Comparison of ENCODE assay signal across 28 mouse cellular contexts in genomic region chr2:153325706-153326376, GRCm38 (mm10). TPM values are rescaled to one million over a fixed set of nuclear protein-coding genes. Genes with fewer than 3 reads are reported as not detected.
DNase-seq lines count a peak whose midpoint lies in the region; ATAC-seq lines count a peak whose summit lies in the region.
"Had no signal": no experiment of that assay in that cellular context is flagged by ENCODE, and none has a peak within 500 bp of the region (broad histone marks: within the 10 kb centered on the region; RNA-seq: fewer than 3 reads in every experiment).

No protein-coding gene starts in this region.

- no peaks in the 10 kb centered on the region for H3K9me3 ChIP-seq in forebrain, embryonic 11.5 days (ENCODE audit: control insufficient read depth, low read length)
- H3K9me3 ChIP-seq: embryonic facial prominence, embryonic 10.5 days; forebrain, embryonic 10.5 days; hindbrain, embryonic 15.5 days; limb, embryonic 12.5 days; liver, embryonic 12.5 days; megakaryocyte, embryonic 14.5 days had no signal

- H3K4me1 ChIP-seq in forebrain, embryonic 11.5 days (replicated peaks; ENCODE audit: control insufficient read depth, insufficient read depth, low read length): no peaks in the 10 kb centered on the region
- H3K4me1 ChIP-seq: embryonic facial prominence, embryonic 10.5 days; forebrain, embryonic 10.5 days; hindbrain, embryonic 15.5 days; limb, embryonic 12.5 days; liver, embryonic 12.5 days had no signal

- H3K27ac ChIP-seq in forebrain, embryonic 11.5 days (ENCODE audit: low read depth, low read length): no peak overlapping the region
- H3K27ac ChIP-seq: embryonic facial prominence, embryonic 10.5 days; forebrain, embryonic 10.5 days; hindbrain, embryonic 15.5 days; limb, embryonic 12.5 days; liver, embryonic 12.5 days had no signal

- no peak overlapping the region for H3K9ac ChIP-seq in forebrain, embryonic 11.5 days (ENCODE audit: low read length)
- H3K9ac ChIP-seq: forebrain, postnatal 0 days; hindbrain, embryonic 15.5 days; limb, embryonic 12.5 days; liver, embryonic 12.5 days had no signal

- ATAC-seq in CD4-positive, CD25-positive, alpha-beta regulatory T cell, adult 4 months: peak; percentile 80
- peak; percentile 70 for ATAC-seq in inflammation-experienced regulatory T-cells, adult 6 months
- no peak for ATAC-seq in forebrain, embryonic 11.5 days (replicated peaks; ENCODE audit: low FRiP score)
- ATAC-seq: forebrain, postnatal 0 days; intestine, embryonic 16.5 days; liver, embryonic 12.5 days; midbrain, embryonic 16.5 days; Patski had no signal

- WGBS in forebrain, embryonic 11.5 days: 90% methylated on average over 9 of the region's 9 CpGs

- DNase-seq in A20 (ENCODE audit: low read depth, low spot score): peak; percentile 41
- peak; percentile 48 for DNase-seq in thymus, postnatal 0 days (ENCODE audit: low spot score)
- DNase-seq in lung, postnatal 36 days: no peak
- DNase-seq in adrenal gland, postnatal 36 days: no peak
- DNase-seq in forebrain, embryonic 11.5 days (ENCODE audit: low spot score): no peak
- no peak for DNase-seq in cerebellum, adult 11-12 months
- DNase-seq: adrenal gland, adult 8-10 months; cerebellum, adult 8-10 months; forebrain, postnatal 0 days; gastrocnemius, postnatal 14 days; heart, adult 11 months; kidney, postnatal 25 days; layer of hippocampus, postnatal 36 days; lung, adult 18-20 months; lung, postnatal 10 days; right cerebral cortex, postnatal 14 days had no signal

- no peak overlapping the region for H3K4me3 ChIP-seq in forebrain, embryonic 11.5 days (ENCODE audit: low read depth, low read length)
- H3K4me3 ChIP-seq: embryonic facial prominence, embryonic 10.5 days; forebrain, embryonic 10.5 days; hindbrain, embryonic 15.5 days; limb, embryonic 12.5 days; liver, embryonic 12.5 days; megakaryocyte, embryonic 14.5 days had no signal

- H3K27me3 ChIP-seq in forebrain, embryonic 11.5 days (ENCODE audit: control insufficient read depth, insufficient read depth, low read length): no peaks in the 10 kb centered on the region
- H3K27me3 ChIP-seq: hindbrain, embryonic 15.5 days; limb, embryonic 12.5 days; liver, embryonic 12.5 days; megakaryocyte, embryonic 14.5 days; Patski had no signal

- H3K4me2 ChIP-seq in forebrain, embryonic 11.5 days (ENCODE audit: low read depth, low read length, severe bottlenecking): no peak overlapping the region
- H3K4me2 ChIP-seq: heart, embryonic 11.5 days; hindbrain, embryonic 15.5 days; limb, embryonic 12.5 days; liver, embryonic 12.5 days had no signal

- peaks cover 3% of the 10 kb centered on the region; the same call in 1 of the 2 replicates for H3K36me3 ChIP-seq in forebrain, embryonic 11.5 days (ENCODE audit: control insufficient read depth, insufficient read depth, low read length)

RNA-seq across cellular contexts. Expression of gene Asxl1, which starts 19.8 kb away (rescaled TPM):
- 10 to 100 TPM; 12.3 to 20.9 TPM for polyA plus RNA-seq in CD4-positive, CD25-positive, alpha-beta regulatory T cell, adult 4 months (2017; shearing (Covaris generic))
- polyA plus RNA-seq in inflammation-experienced regulatory T-cells, adult 6 months (2017; shearing (Covaris generic)): 10 to 100 TPM; 15.0 to 16.6 (median 15.9) TPM
- polyA plus RNA-seq in thymus, postnatal 0 days (2015; fragmentation: Nextera tagmentation; extraction: Ambion mirVana): 13.3 and 15.6 TPM in 2 replicates
- 10 to 100 TPM; 22.7 to 31.8 TPM for total RNA-seq in adrenal gland, postnatal 36 days (2021)
- polyA plus RNA-seq in forebrain, embryonic 11.5 days (2014; fragmentation: Nextera tagmentation; extraction: Ambion mirVana): 25.4 TPM in 2 replicates

RNA-seq across cellular contexts. Expression of gene Kif3b, which starts 34.6 kb away (rescaled TPM):
- 10 to 100 TPM; 11.2 to 13.0 TPM for polyA plus RNA-seq in CD4-positive, CD25-positive, alpha-beta regulatory T cell, adult 4 months (2017; shearing (Covaris generic))
- polyA plus RNA-seq in inflammation-experienced regulatory T-cells, adult 6 months (2017; shearing (Covaris generic)): 10 to 100 TPM in 2 of 3 experiments, 1 to 10 TPM in 1; 8.5 to 13.3 (median 11.6) TPM
- polyA plus RNA-seq in thymus, postnatal 0 days (2015; fragmentation: Nextera tagmentation; extraction: Ambion mirVana): 6.5 and 7.3 TPM in 2 replicates
- 10 to 100 TPM; 27.7 to 31.1 TPM for total RNA-seq in adrenal gland, postnatal 36 days (2021)
- polyA plus RNA-seq in forebrain, embryonic 11.5 days (2014; fragmentation: Nextera tagmentation; extraction: Ambion mirVana): 7.1 and 7.4 TPM in 2 replicates

Comparison
In these comparisons a context has a peak if more than half of its experiments do, and no peak if none do; other contexts are left out.
1. DNase-seq: peak in A20 (single experiment) and thymus, postnatal 0 days (single experiment); none in lung, postnatal 36 days (single experiment), adrenal gland, postnatal 36 days (0 of 2), forebrain, embryonic 11.5 days (single experiment) and cerebellum, adult 11-12 months (single experiment).